Mouse (Mus musculus) heart, adult 2 months (tissue): Measurements from ENCODE around the gene Ppp6c.

Source experiments
- CTCF ChIP-seq: fragments of 200-600 bp; IDR thresholded peaks from 2 replicates; pipeline ENCODE4 v1.8.1; 2022; ENCODE audit warnings: antibody characterized with exemption, mild to moderate bottlenecking, moderate library complexity
- EP300 ChIP-seq: fragments of 200-500 bp; IDR thresholded peaks from 2 replicates; pipeline ENCODE4 v1.6.1; 2011; ENCODE audit warnings: low read depth, low read length, control low read depth; ENCODE audit not compliant: insufficient read depth
- POLR2A ChIP-seq: fragments of 200-500 bp; IDR thresholded peaks from 2 replicates; pipeline ENCODE4 v1.6.1; 2011; ENCODE audit warnings: mild to moderate bottlenecking, low read depth, low read length, control low read depth; ENCODE audit not compliant: insufficient read depth

- no peak for TF ChIP-seq CTCF
- no peak for TF ChIP-seq EP300
- TF ChIP-seq POLR2A, result no peak
Measured at GRCm38 (mm10) chr2:39226731-39227130, 480 bp upstream of the Ppp6c start.
